Mouse (Mus musculus) layer of hippocampus, adult 2 months (tissue): ENCODE measurements around the gene Gtf3c2. TPM values are rescaled to one million over a fixed set of nuclear protein-coding genes. Genes with fewer than 3 reads are reported as not detected.
A peak's percentile ranks its signal among the peaks of the same experiment; 100 is the strongest.

Source experiments
- DNase-seq, 2 experiments: peaks; one replicate each; pipeline ENCODE4 v3.0.0; 2022; ENCODE audit warnings: low spot score in 2 of 2
- H3K27ac ChIP-seq: fragments of 200-600 bp; 2 replicates; pipeline ENCODE4 v1.8.1; 2022
- H3K4me3 ChIP-seq: fragments of 200-600 bp; 2 replicates; pipeline ENCODE4 v1.8.1; 2022; ENCODE audit warnings: mild to moderate bottlenecking
- CTCF ChIP-seq: fragments of 200-600 bp; conservative IDR thresholded peaks from 2 replicates; pipeline ENCODE4 v1.8.1; 2022; ENCODE audit warnings: antibody characterized with exemption, mild to moderate bottlenecking, moderate library complexity
- total RNA-seq, 2 experiments: library from RNA; stranded (reverse); gene quantifications; 2 replicates each; pipeline ENCODE4 v1.2.3; 2021

The Gtf3c2 gene
- total RNA-seq, 2 experiments from 2014 or later = 63.1 to 67.8 TPM

DNA sequence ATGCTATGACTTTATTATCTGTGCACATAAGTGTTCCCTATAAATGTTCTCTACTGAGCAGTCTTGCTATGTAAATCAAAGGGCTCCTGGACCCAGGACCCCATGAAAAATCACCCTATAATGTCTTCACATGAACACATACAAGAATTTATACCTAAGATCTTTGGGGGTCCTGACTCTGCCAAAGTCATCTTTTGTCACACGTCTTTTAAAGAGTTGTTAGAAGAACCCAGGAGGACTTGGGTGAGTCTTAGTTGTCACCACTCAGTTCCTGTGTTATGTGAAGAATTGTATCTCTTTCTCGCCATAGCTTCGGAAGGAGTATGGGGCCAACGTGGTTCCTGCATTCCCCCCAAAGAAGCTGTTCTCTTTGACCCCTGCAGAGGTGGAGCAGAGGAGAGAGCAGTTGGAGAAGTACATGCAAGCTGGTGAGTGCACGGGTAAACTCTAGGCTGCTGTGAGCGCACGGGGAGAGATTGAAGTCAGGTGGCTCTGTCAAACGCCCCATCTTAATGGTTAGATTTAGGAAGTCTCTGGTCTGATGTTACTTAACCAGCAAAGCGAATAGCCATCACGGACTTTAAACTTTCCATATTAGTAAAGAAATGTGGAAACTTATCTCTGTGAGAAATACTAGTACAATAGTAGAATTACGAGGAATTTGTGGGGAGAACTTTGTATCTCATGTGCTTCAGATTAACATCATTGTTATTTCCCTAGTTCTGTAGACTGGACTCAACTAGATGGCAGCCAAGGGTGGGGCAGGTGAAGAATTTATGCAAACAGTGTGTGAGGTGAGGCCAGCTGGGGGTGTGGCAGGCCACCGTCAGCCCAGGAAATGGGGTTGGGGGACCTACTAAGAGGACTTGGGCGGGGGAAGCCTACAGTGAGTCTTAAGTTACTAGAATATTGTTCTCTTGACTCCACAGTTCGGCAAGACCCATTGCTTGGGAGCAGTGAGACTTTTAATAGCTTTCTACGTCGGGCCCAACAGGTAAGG, 14.8 kb upstream of the Gtf3c2 start:
- no peak for TF ChIP-seq CTCF
- DNase-seq = no peak
- peak overlapping the region; percentile 85; the same call in 1 of the 2 replicates for H3K4me3 ChIP-seq
- no peak overlapping the region for H3K27ac ChIP-seq

DNA sequence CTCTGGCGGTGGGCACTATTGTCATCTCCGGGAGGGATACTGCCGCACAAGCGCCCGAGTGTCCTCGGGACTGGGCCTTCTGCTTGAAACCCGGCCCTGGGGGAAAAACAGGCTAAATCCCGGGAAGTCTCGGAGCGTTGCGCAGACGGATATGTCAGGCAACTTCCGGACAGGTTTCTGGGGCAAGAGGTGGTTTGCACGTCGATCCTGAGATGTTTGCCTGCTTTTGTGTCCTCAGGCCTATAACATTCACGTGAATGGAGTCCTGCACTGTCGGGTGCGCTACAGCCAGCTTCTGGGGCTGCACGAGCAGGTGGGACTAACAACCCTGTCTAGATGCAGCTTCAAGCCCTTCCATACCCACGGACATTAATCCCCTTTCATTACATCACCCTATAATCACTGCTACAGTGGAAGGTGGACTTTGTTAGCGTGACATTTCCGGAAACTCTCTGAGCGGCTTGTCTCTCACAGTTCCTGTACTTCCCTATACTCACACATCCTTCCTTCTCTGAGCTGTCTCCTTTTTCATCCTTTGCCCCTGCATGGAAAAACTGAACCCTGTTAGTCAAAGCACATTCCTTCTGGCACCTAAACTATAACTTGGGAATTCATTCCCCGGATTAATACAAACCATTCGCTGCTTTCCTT, 13.8 kb upstream of the Gtf3c2 start:
- Histone ChIP-seq H3K27ac (peak overlapping the region; percentile 97), H3K4me3 (peak overlapping the region; percentile 85)
- TF ChIP-seq CTCF = no peak
- DNase-seq = peak in 1 of 2 experiments; percentile 21

DNA sequence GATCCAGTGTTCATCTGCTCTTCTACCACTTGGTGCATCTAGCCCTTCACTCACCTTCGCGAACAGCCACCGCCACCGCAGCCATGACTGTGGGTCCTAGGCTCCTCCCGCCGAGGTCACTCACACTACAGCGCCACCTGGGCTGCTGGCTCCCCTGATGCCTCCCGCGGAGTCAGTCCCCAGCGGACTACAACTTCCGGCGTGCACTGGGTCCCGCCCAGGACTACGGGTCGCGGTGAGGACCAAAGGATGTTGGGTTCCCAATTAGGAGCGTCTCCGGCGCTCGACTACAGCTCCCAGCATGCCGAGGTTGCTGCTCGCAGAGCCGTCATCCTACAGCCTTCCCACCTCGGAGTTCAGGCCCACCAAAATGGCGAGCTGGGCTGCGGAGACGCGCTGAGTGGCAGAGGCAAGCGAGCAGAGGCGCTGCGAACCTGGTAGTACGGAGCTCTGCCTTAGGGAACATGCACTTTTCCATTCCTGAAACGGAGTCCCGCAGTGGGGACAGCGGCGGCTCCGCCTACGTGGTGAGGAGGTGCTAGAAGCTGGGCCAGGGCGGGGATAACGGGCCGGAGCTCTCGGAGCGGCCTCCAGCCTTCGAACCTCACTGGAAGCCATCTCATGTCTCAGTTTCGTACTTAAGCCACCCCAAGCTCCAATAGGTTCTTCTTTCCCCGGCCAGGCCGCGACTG, 13.1 kb upstream of the Gtf3c2 start, which contains the start of the genes Snx17 and Eif2b4:
TSS of gene Snx17 (plus strand) at position 289 of the 692 bp plus-strand sequence.
TSS of gene Eif2b4 (minus strand) at position 492 of the 692 bp plus-strand sequence.
- Histone ChIP-seq H3K4me3 (peak within 1 kb of the TSS; percentile 85), H3K27ac (peak within 1 kb of the TSS; percentile 97)
- peak; percentile 99 to 100 for DNase-seq
- peak; percentile 70 for TF ChIP-seq CTCF

DNA sequence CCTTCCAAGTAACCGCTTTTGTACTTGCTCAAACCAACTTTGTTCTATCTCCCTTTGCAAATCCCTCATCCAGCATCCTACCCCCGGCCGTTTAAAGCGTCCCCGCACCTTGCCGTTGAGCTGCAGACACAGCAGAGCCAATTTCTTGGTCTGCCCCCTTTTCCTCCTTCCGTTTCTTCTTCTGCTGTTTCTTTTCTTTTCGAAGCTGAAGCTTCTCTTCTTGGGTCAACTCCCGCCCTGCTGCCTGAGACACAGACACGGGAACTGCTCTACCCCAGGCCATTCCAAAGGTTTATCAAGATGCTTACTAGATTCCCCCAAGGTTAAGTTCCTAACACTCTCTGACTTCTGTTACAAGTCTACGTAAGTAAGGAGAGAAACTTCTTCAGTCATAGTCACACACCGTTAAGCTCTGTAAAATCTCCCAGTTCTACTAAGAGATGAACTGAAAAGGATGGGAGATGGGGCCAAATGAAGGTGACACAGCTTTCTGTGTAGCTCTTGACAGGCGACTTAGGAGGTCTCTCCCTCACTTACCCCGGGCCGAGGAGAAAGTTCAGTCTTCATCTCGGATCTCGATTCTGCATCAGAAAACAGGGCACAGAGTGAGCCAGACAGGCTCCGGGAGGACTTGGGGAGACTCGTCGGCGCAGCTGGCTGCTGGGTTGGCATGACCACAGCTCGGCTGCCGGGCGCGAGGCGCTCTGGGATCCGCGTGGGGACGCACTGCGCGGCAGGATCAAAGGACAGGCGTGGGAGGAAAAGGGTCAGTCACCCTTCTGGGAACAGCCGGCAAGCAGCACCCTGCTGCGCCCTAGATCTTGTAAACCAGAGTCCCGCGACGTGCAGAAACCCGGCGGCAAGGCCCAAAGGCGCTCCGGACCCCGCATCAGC, 12.3 kb upstream of the Gtf3c2 start:
- Histone ChIP-seq H3K4me3 (peak overlapping the region; percentile 85), H3K27ac (peak overlapping the region; percentile 97)
- no peak for DNase-seq
- TF ChIP-seq CTCF = no peak

DNA sequence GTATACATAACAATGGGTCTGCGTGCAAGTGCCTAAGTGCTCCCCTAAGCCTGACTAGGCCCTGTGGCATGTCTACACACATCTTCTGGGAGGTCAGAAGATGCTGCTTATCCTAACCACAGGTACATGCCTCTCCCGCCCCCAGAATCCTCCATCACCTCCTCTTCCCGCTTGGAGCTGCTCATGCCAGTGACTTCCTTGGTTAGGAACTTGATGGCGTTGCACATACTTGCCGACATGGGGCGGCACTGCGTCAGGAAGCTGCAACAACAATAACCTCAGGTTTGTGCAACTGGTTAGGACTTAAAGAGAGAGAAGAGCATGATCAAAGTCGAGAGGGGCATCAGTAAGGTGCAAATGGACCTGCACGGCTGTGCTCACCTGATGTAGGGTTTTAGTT, 10.3 kb upstream of the Gtf3c2 start:
- DNase-seq = no peak
- no peak for TF ChIP-seq CTCF
- no peak overlapping the region for H3K4me3 ChIP-seq
- no peak overlapping the region for H3K27ac ChIP-seq

DNA sequence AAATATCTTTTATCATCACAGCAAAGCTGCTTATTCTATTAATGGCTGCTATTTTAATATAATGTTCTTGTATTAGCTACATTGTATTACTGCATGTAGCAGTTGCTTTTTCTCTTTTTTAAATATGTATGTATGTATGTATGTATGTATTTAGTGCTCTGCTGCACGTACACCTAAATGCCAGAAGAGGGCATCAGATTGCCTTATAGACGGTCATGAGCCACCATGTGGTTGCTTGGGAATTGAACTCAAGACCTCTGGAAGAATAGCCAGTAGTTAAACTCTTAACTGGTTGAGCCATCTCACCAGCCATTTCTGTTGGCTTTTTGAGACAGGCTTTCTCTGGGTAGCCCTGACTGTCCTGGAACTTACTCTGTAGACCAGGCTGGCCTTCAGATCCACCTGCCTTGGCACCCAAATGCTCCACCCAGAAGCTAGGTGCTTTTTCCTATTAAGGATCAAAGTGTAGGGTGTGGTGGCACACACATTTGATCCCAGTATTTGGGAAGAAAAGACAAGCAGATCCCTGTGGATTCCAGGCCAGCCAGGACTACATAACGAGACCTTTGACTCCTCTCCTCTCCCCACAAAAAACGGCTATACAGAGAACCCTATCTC, 8.4 kb upstream of the Gtf3c2 start:
- TF ChIP-seq CTCF = peak; percentile 65
- Histone ChIP-seq H3K27ac (no peak overlapping the region), H3K4me3 (no peak overlapping the region)
- DNase-seq = no peak

DNA sequence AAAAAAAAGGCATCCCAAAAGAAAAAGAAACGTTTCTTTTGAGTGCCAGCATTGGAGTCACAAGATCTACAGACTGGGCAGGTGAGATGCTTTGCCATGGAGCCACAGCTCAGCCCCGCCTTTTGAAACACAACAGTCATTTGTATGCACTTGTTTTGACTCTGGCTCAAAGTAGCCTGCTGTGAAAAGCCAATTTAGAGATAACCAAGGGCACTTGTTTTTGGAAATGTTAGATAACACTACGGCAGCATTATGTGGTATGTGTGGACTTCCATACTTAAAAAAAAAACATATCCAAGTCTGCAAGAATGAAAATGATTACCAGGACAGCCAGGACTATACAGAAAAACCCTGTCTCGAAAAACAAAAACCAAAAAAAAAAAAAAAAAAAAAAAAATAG, 3.7 kb upstream of the Gtf3c2 start:
- no peak for DNase-seq
- no peak for TF ChIP-seq CTCF
- Histone ChIP-seq H3K27ac (no peak overlapping the region), H3K4me3 (no peak overlapping the region)

DNA sequence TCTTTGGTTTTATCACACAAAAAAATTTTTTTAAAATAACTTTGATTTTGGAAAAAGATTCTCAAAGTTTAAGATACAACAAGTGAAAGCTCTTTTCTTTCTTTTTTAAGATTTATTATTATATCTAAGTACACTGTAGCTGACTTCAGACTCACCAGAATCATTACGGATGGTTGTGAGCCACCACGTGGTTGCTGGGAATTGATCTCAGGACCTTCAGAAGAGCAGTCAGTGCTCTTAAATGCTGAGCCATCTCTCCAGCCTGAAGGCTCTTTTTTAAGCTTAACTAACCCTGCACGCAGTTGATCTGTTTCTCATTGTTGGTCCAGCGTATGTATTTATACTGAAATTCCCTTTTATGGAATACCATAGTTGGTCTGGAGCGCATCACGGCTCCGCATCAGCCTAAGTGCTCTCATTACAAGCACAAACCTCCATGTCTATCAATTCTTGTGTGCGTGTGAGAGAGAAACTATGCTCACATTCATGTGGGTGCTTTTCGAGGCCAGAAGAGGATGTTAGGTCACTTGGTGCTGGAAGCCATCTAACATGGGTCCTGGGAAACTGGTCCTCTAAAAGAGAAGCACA, 1.3 kb upstream of the Gtf3c2 start:
- TF ChIP-seq CTCF = no peak
- no peak for DNase-seq
- Histone ChIP-seq H3K4me3 (no peak overlapping the region), H3K27ac (peak overlapping the region; percentile 98; the same call in 1 of the 2 replicates)

DNA sequence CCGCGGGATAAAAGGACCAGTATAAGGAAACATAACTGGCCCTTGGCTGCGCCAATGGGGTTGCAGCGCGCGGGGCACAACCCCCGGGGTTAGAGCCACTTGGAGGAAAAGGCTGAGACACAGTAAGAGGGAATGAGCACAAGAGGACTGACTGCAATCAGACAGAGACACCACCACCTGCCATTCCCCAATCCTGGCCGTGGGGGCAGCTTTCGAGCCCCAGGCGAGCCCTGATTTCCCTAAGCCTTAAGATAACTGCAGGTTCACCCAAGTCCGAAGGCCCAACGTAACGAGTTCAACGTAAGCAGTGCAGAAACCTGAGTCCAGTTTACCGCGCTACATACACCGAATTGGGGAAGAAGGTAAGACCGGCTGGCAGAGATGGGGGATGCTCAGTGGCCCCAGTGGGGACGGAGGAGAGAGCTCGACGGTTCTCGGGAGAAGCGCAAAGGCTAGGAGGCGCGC, 611 bp downstream of the Gtf3c2 start:
- DNase-seq = no peak
- peak; percentile 22 for TF ChIP-seq CTCF
- H3K27ac ChIP-seq = peak overlapping the region; percentile 98
- H3K4me3 ChIP-seq = peak overlapping the region; percentile 62

DNA sequence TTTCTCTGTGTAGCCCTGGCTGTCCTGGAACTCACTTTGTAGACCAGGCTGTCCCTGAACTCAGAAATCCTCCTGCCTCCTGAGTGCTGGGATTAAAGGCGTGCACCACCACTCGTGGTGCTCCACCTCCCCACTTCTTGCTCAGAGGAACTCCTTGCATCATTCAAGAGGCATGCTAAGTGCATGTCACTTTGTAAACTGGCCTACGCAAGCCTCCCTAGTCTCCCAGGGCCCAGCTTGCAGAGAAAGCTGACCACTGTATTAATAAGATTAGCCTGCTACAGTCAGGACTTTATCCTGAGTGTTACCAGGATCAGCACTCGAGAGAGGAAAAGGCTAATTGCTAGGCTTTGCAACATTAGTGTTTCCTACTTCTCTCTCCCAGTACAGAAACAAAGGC, 11.3 kb downstream of the Gtf3c2 start:
- no peak for DNase-seq
- no peak overlapping the region for H3K27ac ChIP-seq
- H3K4me3 ChIP-seq = no peak overlapping the region
- no peak for TF ChIP-seq CTCF

DNA sequence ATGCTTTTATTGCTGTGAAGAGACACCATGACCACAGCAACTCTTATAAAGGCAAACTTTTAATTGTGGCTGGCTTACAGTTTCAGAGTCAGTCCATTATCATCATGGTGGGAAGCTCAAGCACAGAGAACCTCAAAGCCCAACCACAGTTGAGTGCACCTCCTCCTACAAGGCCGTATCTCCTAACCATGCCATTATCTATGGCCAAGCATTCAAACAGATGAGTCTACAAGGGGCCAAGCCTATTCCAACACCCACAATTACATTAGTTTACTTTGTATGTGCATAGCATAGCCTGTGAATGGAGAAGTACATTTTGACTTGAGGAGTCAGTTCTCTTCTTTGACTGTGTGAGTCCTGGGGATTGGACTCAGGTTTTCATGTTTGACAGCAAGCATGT, 15.1 kb downstream of the Gtf3c2 start:
- Histone ChIP-seq H3K27ac (no peak overlapping the region), H3K4me3 (no peak overlapping the region)
- no peak for DNase-seq
- no peak for TF ChIP-seq CTCF
